Mouse (Mus musculus) gastrocnemius, adult 18-20 months (tissue): ENCODE data around the gene Ttc7. TPM values are rescaled to one million over a fixed set of nuclear protein-coding genes. Genes with fewer than 3 reads are reported as not detected.

Experiments
- DNase-seq: peaks from one replicate; pipeline ENCODE4 v3.0.0; 2021; ENCODE audit warnings: low spot score
- long read RNA-seq, 2 experiments: library from polyadenylated mRNA; stranded (forward); transcript quantifications; one replicate each; pipeline ENCODE4 v2.0.0; 2021
- total RNA-seq, 2 experiments: library from RNA; stranded (reverse); gene quantifications; 2 replicates each; pipeline ENCODE4 v1.2.3; 2021

Ttc7 gene
- total RNA-seq, result 10 to 100 TPM in 1 of 2 experiments, 1 to 10 TPM in 1; 8.6 to 10.6 TPM
- long read RNA-seq, experiment 1, full-length matches to known transcripts, result 3 of 15 reads
- long read RNA-seq, experiment 1, partial matches to known transcripts, result 2 of 15 reads
- long read RNA-seq, experiment 1, other reads (novel, unspliced or antisense), result 10 of 15 reads
- long read RNA-seq, experiment 2, partial matches to known transcripts, result 0 of 4 reads
- long read RNA-seq, experiment 2, other reads (novel, unspliced or antisense), result 3 of 4 reads

- peak; percentile 98 for DNase-seq
These were observed at the start of gene Ttc7 for GRCm38 (mm10) chr17:87282706-87283053. Ttc7 (plus strand) TSS chr17:87282886.

GRCm38 (mm10) chr17:87235019-87235418 lies 47.7 kb upstream of the Ttc7 start:
- no peak for DNase-seq

GRCm38 (mm10) chr17:87236725-87237650 lies 45.7 kb upstream of the Ttc7 start:
- DNase-seq, result no peak

- no peak for DNase-seq
These were observed 44.9 kb upstream of the Ttc7 start for GRCm38 (mm10) chr17:87237826-87238225.

GRCm38 (mm10) chr17:87246103-87246502 lies 36.6 kb upstream of the Ttc7 start:
- DNase-seq, result no peak

GRCm38 (mm10) chr17:87254384-87254783 lies 28.3 kb upstream of the Ttc7 start:
- DNase-seq, result no peak

GRCm38 (mm10) chr17:87255672-87256071 lies 27.0 kb upstream of the Ttc7 start:
- DNase-seq, result no peak

- DNase-seq, result no peak
These were observed 19.3 kb upstream of the Ttc7 start for GRCm38 (mm10) chr17:87263401-87263800.

- DNase-seq, result no peak
These were observed 18.4 kb upstream of the Ttc7 start for GRCm38 (mm10) chr17:87264054-87264830.

GRCm38 (mm10) chr17:87264927-87265791 lies 17.5 kb upstream of the Ttc7 start:
- no peak for DNase-seq

- DNase-seq, result peak; percentile 92
These were observed 16.9 kb upstream of the Ttc7 start, which contains the start of gene Mcfd2 for GRCm38 (mm10) chr17:87265792-87266186. Mcfd2 (minus strand) TSS chr17:87265935.

GRCm38 (mm10) chr17:87269454-87269853 lies 13.2 kb upstream of the Ttc7 start:
- DNase-seq, result no peak

GRCm38 (mm10) chr17:87275363-87276341 lies 7.0 kb upstream of the Ttc7 start:
- no peak for DNase-seq

GRCm38 (mm10) chr17:87282007-87282705 lies 530 bp upstream of the Ttc7 start:
- DNase-seq, result peak; percentile 97

- DNase-seq, result peak; percentile 45
These were observed 519 bp downstream of the Ttc7 start for GRCm38 (mm10) chr17:87283055-87283754.

GRCm38 (mm10) chr17:87283755-87284481 lies 1.2 kb downstream of the Ttc7 start:
- peak; percentile 38 for DNase-seq

- DNase-seq, result no peak
These were observed 1.9 kb downstream of the Ttc7 start for GRCm38 (mm10) chr17:87284482-87285040.
